Mouse (Mus musculus) left cerebral cortex, adult 18-20 months (tissue): ENCODE measurements at regions not wholly inside any gene's neighbourhood (a gene's known extent, or its start where the extent isn't known, plus 50 kb on each side); places are given as distances from the start of the nearest gene placed in this dataset.

Source experiments
- DNase-seq, 2 experiments: peaks; one replicate each; pipeline ENCODE4 v3.0.0; 2021 to 2022; ENCODE audit warnings: low spot score in 2 of 2, mixed read lengths in 1 of 2

- DNase-seq = no peak
Observed at GRCm38 (mm10) chr16:71622664-71623063, 685.4 kb upstream of the Robo1 start.

DNA sequence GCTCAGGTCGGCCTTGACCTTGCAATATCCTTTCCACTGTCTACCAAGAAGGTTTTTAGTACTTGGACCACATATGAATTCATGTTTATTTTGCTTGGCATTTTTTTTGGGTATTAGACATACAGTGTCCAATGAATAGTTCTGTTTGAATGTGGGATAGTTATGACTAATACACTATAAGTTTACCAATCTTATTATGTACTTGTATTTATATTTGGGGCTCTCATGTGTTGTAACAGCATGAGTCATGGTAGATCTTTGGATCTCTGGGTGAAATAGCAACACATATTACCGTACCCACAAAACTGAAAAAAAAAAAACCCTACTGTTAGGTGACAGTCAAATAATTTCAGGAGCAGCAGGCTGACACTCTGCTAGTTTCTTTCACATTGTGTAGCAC, 667.7 kb upstream of the Robo1 start:
- DNase-seq = no peak

DNA sequence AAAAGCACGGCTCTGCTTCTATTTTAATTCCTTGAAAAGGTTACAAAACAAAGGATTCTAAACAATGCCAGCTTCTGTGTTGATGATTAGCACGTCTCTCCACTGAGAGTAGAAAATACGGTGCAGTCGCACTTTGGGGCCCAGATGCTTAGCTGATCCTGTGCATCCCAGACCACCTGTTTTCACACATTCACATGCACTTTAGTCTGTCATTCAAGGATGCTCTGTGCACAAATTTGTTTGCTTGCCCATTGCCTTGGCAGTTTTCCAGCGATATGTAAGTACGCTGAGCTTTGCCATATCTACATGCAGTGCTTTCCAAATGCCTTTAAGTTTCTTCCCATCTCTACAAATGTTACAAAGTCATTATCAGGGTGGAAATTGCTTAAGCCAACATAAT, 664.9 kb upstream of the Robo1 start:
- DNase-seq = no peak

- no peak for DNase-seq
Observed at GRCm38 (mm10) chr16:71678075-71678701, 629.9 kb upstream of the Robo1 start.

DNA sequence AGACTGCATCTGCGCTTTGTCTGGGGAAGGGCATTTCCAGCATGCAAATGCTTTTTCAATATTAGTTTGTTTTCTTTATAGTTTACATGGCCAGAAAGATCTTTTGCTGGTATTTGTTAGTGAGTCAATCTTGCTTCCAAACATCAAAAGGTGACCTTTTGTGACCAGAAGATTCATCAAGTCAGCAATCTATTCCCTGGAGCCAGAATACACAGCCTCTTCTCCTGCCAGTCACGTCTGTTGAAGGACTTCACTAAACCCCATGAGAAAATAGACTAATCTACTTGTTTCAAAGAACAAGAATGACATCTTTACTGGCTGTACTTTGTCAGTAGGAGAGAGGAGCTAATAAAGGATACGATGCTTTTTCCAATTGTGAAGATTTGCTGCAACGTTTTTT, 614.6 kb upstream of the Robo1 start:
- no peak for DNase-seq

DNA sequence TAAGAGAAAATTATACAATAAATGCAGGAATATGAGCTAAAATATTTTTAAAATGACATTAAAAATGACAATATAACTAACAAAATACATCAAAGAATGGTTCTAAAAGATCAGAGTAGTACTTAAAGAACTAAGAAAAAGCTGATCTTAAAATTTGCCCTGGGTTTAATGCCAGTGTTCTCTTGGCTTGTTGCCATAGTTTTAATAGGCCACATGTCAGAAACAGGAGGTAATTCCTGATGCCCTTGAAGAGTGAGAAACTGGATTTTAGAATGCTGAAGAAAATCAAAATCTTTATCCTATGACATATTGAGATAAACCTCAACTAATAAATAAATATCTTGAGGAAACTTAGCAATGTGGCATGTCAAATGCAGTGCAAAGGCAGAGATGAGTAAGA, 602.3 kb upstream of the Robo1 start:
- no peak for DNase-seq

GRCm38 (mm10) chr16:71709684-71710083, 598.4 kb upstream of the Robo1 start:
- DNase-seq = no peak

DNA sequence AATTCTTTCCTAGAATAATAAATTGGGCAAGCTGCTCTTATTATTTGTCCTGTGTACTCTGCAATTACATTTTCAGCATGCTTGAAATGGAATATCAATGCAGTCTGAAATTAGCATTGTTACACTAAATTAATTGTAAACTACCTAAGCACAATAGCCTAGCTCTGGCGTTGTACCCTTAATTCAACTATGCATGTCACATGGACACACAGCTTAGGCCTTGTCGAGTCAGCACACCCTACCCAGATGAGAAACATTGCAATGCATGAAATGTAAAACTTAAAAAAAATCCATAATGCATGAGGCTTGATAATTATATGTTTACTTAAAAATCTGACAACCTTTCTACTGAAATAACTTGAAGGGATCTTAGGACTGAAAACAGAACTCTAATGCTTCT, 596.2 kb upstream of the Robo1 start:
- no peak for DNase-seq

DNA sequence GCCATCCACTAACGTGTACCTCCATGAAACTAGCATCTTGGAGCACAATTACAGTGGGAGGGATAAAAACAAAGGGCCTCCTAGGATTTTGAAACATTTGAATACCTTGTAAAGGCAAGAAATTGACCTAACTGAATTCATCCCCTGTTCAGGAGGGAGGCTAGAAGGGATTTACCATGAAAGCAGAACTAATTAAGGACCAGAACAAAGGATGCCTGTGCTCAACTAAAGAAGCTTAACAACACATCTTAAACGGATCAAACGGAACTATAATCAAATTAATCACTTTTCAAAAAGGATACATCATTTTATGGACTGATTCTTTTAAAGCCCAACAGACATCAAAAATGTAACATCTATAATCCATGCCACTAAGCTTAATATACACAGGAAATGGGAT, 590.9 kb upstream of the Robo1 start:
- no peak for DNase-seq

DNA sequence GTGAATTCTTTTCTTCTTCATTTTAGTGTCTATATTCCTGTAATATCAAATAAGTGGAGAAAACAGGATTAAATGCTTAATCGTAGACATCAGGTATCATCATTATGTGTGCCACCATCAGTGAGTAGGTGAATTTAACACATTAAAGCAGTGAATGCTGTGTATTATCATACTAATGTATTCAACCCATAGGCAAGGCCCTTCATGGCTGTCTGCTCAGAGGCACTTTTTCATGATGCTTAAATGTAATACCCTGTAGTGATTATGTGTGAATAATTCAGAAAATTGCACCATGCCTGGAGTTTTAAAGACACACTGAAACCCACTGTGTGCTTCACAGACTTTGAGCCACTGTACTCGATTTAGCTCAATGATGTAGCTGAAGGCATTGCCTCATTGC, 583.2 kb upstream of the Robo1 start:
- no peak for DNase-seq

GRCm38 (mm10) chr16:71737941-71738340, 570.2 kb upstream of the Robo1 start:
- no peak for DNase-seq

DNA sequence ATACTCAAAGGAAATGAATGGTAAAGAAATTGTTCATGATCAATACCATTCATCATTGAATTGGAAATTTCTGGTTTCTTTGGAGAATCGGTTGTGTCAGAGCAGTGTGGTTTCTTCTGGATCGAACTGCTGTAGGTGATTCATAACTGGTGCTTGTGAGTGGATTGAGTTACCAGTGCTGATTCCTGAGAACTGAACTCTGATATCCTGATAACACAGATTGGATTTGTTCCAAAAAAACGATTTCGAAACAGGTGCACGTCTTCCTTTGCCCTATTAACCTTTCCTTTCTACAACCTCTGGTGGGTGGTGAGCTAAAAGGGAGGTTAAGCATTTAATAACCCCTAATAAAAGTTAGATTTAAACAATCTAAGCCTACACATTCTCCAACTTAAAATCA, 569.0 kb upstream of the Robo1 start:
- no peak for DNase-seq

- no peak for DNase-seq
Observed at GRCm38 (mm10) chr16:71780945-71781344, 527.2 kb upstream of the Robo1 start.

DNA sequence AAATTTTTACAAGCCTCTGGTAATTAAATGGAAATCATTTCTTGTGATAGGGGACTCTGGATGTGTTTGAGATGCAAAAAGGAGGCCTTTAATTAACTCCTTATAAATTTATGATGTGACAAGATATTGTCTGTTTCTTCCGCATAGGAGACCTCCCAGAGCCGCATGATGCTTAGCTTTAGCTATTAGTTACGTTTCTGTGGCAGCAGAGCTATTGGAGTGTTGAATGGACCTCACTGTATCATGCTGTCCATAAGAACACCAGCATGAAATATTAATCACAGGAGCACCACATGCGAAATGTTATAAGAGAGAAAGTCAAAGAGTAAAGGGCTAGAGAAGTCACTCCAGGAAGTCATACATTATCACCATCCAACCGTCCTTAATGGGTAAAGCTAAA, 495.3 kb upstream of the Robo1 start:
- no peak for DNase-seq

DNA sequence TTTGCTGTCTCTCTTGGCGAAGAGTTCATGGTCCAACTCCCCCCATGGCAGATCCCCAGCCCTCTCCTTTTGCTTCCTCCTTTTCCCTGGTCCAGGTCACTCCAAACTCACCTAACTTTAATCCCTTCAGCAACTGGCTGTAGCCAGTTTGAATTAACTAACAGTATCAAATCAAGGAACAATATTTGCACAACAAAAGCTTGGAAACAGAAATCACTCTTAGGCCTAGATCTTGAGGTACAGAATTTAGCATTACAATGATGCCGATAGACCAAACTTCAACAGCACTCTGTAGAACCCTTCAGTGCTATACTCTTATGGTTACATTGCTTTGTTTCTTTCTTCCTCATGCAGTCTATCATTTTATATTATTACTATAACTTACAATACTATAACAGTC, 472.8 kb upstream of the Robo1 start:
- DNase-seq = no peak

DNA sequence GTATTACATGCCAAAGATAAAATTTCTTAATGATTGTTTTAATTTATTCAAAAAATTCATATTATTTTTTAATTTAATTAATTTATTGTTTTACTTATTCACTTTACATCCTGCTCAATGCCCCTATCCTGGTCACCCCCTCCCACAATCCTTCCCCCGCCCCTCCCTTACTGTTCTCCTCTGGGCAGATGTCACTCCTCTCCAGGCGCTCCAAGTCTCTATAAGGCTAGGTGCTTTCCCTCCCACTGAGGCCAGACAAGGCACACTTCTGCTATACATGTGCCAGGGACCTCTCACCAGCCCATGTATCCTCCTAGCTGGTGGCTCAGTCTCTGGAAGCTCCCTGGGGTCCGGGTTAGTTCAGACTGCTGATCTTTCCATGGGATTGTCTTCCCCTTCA, 458.0 kb upstream of the Robo1 start:
- DNase-seq = no peak

DNA sequence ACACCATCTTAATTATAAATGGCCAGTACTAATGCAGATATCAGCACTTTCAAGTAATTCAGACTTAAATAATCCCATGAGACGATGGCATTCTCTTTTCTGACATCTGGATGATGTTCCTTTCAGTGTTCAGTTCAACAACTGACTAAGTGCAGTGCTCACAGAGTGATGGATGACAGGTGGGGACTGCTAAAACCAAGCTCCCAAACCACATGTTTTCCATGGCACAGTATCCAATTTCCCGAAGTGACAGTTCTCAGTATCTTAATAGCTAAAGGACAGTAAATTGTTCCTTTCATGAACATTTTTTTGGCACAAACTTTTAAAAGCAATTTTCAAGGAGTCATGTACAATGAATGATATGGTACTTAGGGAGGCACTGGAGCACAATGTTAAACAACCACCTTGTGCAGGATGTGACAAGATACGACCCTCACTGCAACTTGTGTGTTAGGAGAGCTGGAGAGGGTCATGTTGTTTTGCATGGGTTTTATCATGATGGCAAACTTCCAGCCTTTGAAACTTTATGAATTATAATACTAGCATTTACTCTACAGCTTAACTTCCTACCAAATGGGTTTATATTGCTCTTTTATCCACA, 456.4 kb upstream of the Robo1 start:
- no peak for DNase-seq

- no peak for DNase-seq
Observed at GRCm38 (mm10) chr16:71857877-71858276, 450.2 kb upstream of the Robo1 start.

- no peak for DNase-seq
Observed at GRCm38 (mm10) chr16:71860205-71860604, 447.9 kb upstream of the Robo1 start.

DNA sequence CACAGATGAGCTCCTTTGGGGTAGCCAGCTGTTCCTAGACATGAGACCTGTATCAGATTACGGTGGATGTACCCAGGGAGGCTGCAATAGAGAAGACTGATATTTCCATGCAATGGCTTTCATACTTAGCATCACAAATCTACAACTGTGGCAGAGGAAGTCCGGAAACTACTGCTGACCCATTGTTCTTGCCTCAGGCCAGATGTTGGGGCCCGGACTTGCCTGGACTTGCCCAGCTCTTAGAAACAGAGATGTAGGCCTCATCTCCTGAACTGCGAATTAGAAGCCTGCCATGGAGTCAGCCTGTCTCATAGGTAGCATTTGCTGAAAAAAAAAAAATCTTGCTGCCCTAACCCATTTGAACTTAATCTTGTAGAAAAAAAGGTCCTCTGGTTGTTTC, 422.4 kb upstream of the Robo1 start:
- no peak for DNase-seq

DNA sequence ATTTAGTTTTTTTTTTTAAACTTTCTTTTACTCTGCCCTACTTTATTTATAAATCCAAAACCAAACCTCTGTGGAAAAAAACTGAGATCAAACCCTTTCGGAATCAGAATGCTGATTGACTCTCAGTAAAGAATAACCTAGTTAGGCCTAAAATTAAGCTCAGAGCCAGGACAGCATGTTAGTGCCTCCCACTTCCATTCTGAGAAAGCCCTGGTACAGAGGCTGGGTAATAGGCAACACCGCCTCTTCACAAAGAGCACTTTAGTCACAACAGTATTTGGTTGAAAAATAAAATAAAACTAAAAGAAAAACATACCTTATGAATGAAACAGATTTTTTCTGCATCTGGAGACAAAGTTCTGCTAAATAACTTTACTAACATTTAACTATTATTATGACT, 418.4 kb upstream of the Robo1 start:
- DNase-seq = no peak

- DNase-seq = no peak
Observed at GRCm38 (mm10) chr16:71923111-71923510, 385.0 kb upstream of the Robo1 start.

DNA sequence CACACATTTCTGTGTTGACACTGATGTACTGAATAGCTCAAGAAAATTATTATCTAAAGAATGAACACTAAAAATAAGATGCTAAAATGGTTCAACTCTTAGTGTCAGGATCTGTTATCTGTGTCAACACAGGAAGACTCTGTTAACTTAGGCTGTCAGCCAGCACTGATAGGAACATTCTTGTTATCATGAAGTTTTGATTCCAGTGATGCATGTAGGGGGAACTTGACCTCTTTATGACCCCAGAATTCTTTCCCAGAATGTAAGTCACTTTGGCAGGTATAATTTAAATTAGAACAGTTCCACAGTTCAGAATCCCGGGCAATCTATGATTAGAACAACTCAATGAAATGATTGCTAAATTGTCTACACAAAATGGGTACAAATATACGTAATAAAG, 363.9 kb upstream of the Robo1 start:
- no peak for DNase-seq

- no peak for DNase-seq
Observed at GRCm38 (mm10) chr16:71944846-71945245, 363.3 kb upstream of the Robo1 start.
